Mouse (Mus musculus): ENCODE data around the gene Opcml. TPM values are rescaled to one million over a fixed set of nuclear protein-coding genes. Genes with fewer than 3 reads are reported as not detected.

Opcml gene
- polyA plus RNA-seq, 1 experiment, result 0.04 TPM

GRCm38 (mm10) chr9:28028788-28029393, 238.3 kb downstream of the Opcml start:
- no peaks in the 10 kb centered on the region for H3K27me3 ChIP-seq (ENCODE audit: control insufficient read depth, insufficient read depth, low read length)
- 72% methylated on average over 7 of the region's 7 CpGs for WGBS
- no peak for TF ChIP-seq POLR2A (IDR thresholded peaks at IDR 0.05; ENCODE audit: low read depth, low read length)
- TF ChIP-seq CTCF (IDR thresholded peaks at IDR 0.05; ENCODE audit: extremely low read depth, insufficient read length, insufficient replicate concordance, low read depth, low read length), result no peak

GRCm38 (mm10) chr9:28049157-28049556, 258.6 kb downstream of the Opcml start:
- WGBS, result 90% methylated on average over 2 of the region's 2 CpGs
- H3K36me3 ChIP-seq (ENCODE audit: control insufficient read depth, insufficient read depth, low read length), result no peaks in the 10 kb centered on the region

More at GRCm38 (mm10) chr9:28028788-28029393, 238.3 kb downstream of the Opcml start:
- Histone ChIP-seq H3K27ac (ENCODE audit: insufficient read depth, low read depth, low read length) (no peak overlapping the region), H3K36me3 (ENCODE audit: control insufficient read depth, insufficient read depth, low read length) (no peaks in the 10 kb centered on the region), H3K4me1 (ENCODE audit: control insufficient read depth, insufficient read depth, insufficient read length, low read length) (no peaks in the 10 kb centered on the region), H3K4me3 (ENCODE audit: low read depth, low read length) (no peak overlapping the region)

DNA sequence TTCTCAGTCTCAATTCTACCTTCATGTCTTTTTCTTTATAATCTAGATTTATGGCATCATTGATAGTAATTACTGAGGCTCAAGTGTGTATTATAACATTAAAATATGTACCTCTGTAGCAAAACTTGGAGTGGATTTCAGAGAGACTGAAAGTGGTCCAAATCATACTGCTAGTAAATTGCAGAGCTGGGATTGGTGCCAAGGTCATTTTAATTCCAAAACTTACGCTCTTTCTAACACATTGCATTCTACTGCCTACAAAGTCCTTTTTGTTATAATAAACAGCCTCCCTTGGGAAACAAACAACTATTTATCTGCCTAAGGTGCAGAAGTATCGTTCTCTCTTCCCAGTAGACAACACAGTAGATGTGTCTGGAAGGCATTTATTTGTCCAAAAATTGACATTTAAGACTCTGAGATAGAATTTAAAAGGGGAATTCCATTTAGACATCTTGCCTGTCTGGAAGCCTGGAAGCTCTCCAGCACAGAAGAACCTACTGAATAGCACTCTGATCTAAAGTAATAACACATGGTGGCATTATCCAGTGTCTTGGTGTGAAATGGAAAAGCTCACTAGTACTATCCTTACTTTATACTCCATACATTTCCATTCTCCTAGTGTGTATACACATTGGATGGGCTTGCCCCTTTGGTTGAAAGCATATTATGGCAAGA, 266.7 kb downstream of the Opcml start:
- 44% methylated on average over 2 of the region's 2 CpGs for WGBS
- H3K4me3 ChIP-seq (ENCODE audit: low read depth, low read length), result no peak overlapping the region
- TF ChIP-seq POLR2A (IDR thresholded peaks at IDR 0.05; ENCODE audit: low read depth, low read length) (no peak), CTCF (IDR thresholded peaks at IDR 0.05; ENCODE audit: extremely low read depth, insufficient read length, insufficient replicate concordance, low read depth, low read length) (no peak)
- H3K27me3 ChIP-seq (ENCODE audit: control insufficient read depth, insufficient read depth, low read length), result no peaks in the 10 kb centered on the region
- no peaks in the 10 kb centered on the region for H3K4me1 ChIP-seq (ENCODE audit: control insufficient read depth, insufficient read depth, insufficient read length, low read length)
- H3K36me3 ChIP-seq (ENCODE audit: control insufficient read depth, insufficient read depth, low read length), result no peaks in the 10 kb centered on the region
- H3K27ac ChIP-seq (ENCODE audit: insufficient read depth, low read depth, low read length), result no peak overlapping the region

More at GRCm38 (mm10) chr9:28049157-28049556, 258.6 kb downstream of the Opcml start:
- TF ChIP-seq CTCF (IDR thresholded peaks at IDR 0.05; ENCODE audit: extremely low read depth, insufficient read length, insufficient replicate concordance, low read depth, low read length), result no peak
- no peak for TF ChIP-seq POLR2A (IDR thresholded peaks at IDR 0.05; ENCODE audit: low read depth, low read length)
- H3K4me1 ChIP-seq (ENCODE audit: control insufficient read depth, insufficient read depth, insufficient read length, low read length), result no peaks in the 10 kb centered on the region
- no peaks in the 10 kb centered on the region for H3K27me3 ChIP-seq (ENCODE audit: control insufficient read depth, insufficient read depth, low read length)
- H3K4me3 ChIP-seq (ENCODE audit: low read depth, low read length), result no peak overlapping the region
- H3K27ac ChIP-seq (ENCODE audit: insufficient read depth, low read depth, low read length), result no peak overlapping the region

- no peaks in the 10 kb centered on the region for H3K27me3 ChIP-seq (ENCODE audit: control insufficient read depth, insufficient read depth, low read length)
- TF ChIP-seq POLR2A (IDR thresholded peaks at IDR 0.05; ENCODE audit: low read depth, low read length) (no peak), CTCF (IDR thresholded peaks at IDR 0.05; ENCODE audit: extremely low read depth, insufficient read length, insufficient replicate concordance, low read depth, low read length) (no peak)
- H3K36me3 ChIP-seq (ENCODE audit: control insufficient read depth, insufficient read depth, low read length), result no peaks in the 10 kb centered on the region
- no peaks in the 10 kb centered on the region for H3K4me1 ChIP-seq (ENCODE audit: control insufficient read depth, insufficient read depth, insufficient read length, low read length)
- no peak overlapping the region for H3K4me3 ChIP-seq (ENCODE audit: low read depth, low read length)
- H3K27ac ChIP-seq (ENCODE audit: insufficient read depth, low read depth, low read length), result no peak overlapping the region
Observed at GRCm38 (mm10) chr9:28065126-28065525, 274.6 kb downstream of the Opcml start.

- H3K36me3 ChIP-seq (ENCODE audit: control insufficient read depth, insufficient read depth, low read length), result no peaks in the 10 kb centered on the region
- 51% methylated on average over 4 of the region's 4 CpGs for WGBS
- no peaks in the 10 kb centered on the region for H3K4me1 ChIP-seq (ENCODE audit: control insufficient read depth, insufficient read depth, insufficient read length, low read length)
- no peak overlapping the region for H3K27ac ChIP-seq (ENCODE audit: insufficient read depth, low read depth, low read length)
- no peaks in the 10 kb centered on the region for H3K27me3 ChIP-seq (ENCODE audit: control insufficient read depth, insufficient read depth, low read length)
- no peak for TF ChIP-seq POLR2A (IDR thresholded peaks at IDR 0.05; ENCODE audit: low read depth, low read length)
- no peak for TF ChIP-seq CTCF (IDR thresholded peaks at IDR 0.05; ENCODE audit: extremely low read depth, insufficient read length, insufficient replicate concordance, low read depth, low read length)
- H3K4me3 ChIP-seq (ENCODE audit: low read depth, low read length), result no peak overlapping the region
Observed at GRCm38 (mm10) chr9:28080694-28081093, 290.1 kb downstream of the Opcml start.

DNA sequence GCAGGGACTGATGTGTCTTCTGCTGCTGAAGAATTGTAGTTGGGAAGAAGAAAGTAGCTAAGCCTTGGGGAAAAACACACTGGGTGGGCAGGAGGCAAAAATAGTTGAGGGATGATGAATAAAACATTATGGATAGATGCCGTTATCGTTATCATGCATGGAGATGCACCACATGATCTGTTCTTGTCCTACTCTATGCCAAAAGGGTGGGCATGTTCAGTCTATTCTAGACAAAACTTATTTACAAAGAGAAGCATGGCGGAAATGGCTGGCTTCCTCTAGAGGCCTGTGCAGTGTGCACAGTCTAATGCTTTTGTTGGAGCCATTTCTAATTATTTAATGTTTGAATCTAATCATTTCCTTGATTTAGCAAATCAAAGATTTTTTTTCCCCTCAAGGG, 293.2 kb downstream of the Opcml start:
- H3K27me3 ChIP-seq (ENCODE audit: control insufficient read depth, insufficient read depth, low read length), result no peaks in the 10 kb centered on the region
- 88% methylated on average over 3 of the region's 3 CpGs for WGBS
- no peaks in the 10 kb centered on the region for H3K4me1 ChIP-seq (ENCODE audit: control insufficient read depth, insufficient read depth, insufficient read length, low read length)
- TF ChIP-seq POLR2A (IDR thresholded peaks at IDR 0.05; ENCODE audit: low read depth, low read length), result no peak
- no peak for TF ChIP-seq CTCF (IDR thresholded peaks at IDR 0.05; ENCODE audit: extremely low read depth, insufficient read length, insufficient replicate concordance, low read depth, low read length)
- H3K36me3 ChIP-seq (ENCODE audit: control insufficient read depth, insufficient read depth, low read length), result no peaks in the 10 kb centered on the region
- no peak overlapping the region for H3K27ac ChIP-seq (ENCODE audit: insufficient read depth, low read depth, low read length)
- no peak overlapping the region for H3K4me3 ChIP-seq (ENCODE audit: low read depth, low read length)

GRCm38 (mm10) chr9:28084273-28084726, 293.7 kb downstream of the Opcml start:
- Histone ChIP-seq H3K27me3 (ENCODE audit: control insufficient read depth, insufficient read depth, low read length) (no peaks in the 10 kb centered on the region), H3K27ac (ENCODE audit: insufficient read depth, low read depth, low read length) (no peak overlapping the region), H3K4me3 (ENCODE audit: low read depth, low read length) (no peak overlapping the region), H3K36me3 (ENCODE audit: control insufficient read depth, insufficient read depth, low read length) (no peaks in the 10 kb centered on the region), H3K4me1 (ENCODE audit: control insufficient read depth, insufficient read depth, insufficient read length, low read length) (no peaks in the 10 kb centered on the region)
- WGBS, result 40% methylated on average over 2 of the region's 2 CpGs
- no peak for TF ChIP-seq CTCF (IDR thresholded peaks at IDR 0.05; ENCODE audit: extremely low read depth, insufficient read length, insufficient replicate concordance, low read depth, low read length)
- TF ChIP-seq POLR2A (IDR thresholded peaks at IDR 0.05; ENCODE audit: low read depth, low read length), result no peak

All from small intestine, adult 2 months (tissue).